Mouse (Mus musculus) thymus, postnatal 14 days (tissue): ENCODE results near the gene Cenpc1.

Experiments used
- DNase-seq: peaks from one replicate; pipeline ENCODE4 v3.0.0; 2021

The Cenpc1 gene

DNA sequence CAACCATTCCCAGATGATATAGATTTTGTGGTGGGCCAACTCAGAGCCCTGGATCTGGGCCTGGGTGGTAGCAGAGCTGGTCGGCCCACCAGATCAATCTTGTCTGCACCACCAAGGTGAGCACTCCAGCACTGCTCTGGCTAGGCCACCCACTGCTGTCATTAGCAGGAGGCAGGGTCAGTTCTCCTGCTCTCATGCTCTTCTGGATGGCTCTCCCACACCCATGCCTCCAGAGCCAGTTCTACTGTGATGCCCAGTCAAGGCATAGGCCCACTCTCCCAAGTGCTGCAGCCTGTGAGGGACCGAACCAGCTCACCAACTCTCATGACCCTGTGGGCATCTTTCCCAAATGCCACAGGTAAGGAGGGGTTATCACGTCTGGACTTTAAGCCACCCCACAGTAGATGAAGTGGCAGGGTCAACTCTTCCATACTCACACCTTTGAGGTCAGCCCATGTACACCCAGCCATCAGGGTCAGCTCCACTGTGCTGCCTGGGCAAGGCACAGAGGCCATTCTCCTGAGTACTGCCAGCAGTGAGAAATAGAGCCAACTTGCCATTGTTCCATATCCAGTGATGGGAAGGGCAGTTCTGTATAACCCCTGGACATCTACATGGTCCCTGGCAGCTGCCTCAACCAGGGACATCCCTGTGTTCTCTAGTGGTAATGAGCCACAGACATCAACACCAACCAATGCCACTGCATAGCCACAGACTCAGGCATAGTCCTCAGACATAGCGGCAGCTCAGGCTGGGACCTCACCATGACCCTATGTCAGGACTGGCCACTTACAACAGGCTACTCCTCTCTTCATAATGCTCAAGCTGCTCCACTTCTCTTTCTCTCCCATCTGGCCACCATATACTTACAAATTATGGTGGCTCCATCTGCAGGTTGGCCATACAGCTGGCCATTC is 72.3 kb downstream of the Cenpc1 start:
- no peak for DNase-seq

GRCm38 (mm10) chr5:85992055-85992454 is 73.3 kb downstream of the Cenpc1 start:
- DNase-seq: no peak

DNA sequence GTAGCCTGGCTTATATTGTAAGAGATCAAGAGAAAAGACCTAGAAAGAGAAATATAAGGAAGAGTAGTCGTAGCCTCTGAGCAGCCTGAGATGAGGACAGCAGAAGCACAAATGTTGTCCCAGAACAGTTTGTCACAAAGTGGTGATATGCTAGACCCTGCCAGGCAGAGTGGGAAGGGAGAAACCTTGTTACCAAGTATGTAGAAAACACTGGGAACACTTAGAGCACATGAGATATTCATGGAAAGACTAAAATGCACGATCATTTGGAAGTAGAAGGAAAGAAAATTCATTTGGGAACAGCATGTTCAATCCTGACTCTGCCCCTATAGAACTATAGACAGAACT is 77.9 kb downstream of the Cenpc1 start:
- DNase-seq: no peak

GRCm38 (mm10) chr5:85986734-85987515 is 78.5 kb downstream of the Cenpc1 start:
- DNase-seq: no peak

GRCm38 (mm10) chr5:85977646-85978426 is 87.5 kb downstream of the Cenpc1 start:
- no peak for DNase-seq

- no peak for DNase-seq
Observed at GRCm38 (mm10) chr5:85962791-85963190, 102.6 kb downstream of the Cenpc1 start.
